Mouse (Mus musculus): ENCODE data around the gene Cpxm1. TPM values are rescaled to one million over a fixed set of nuclear protein-coding genes. Genes with fewer than 3 reads are reported as not detected.
"Not testable (repeated sequence)": the region's sequence is repeated elsewhere in the genome, so short reads cannot be mapped to it uniquely, and the experiment has no call there.

Gene Cpxm1
- polyA plus RNA-seq, 1 experiment from 2014 or later = 91.6 TPM

- peak overlapping the region; percentile 89 for H3K27ac ChIP-seq
- H3K4me1 ChIP-seq (replicated peaks) = peaks cover 27% of the 10 kb centered on the region
- H3K27me3 ChIP-seq = no peaks in the 10 kb centered on the region
- peaks cover 31% of the 10 kb centered on the region for H3K36me3 ChIP-seq
- no peaks in the 10 kb centered on the region for H3K9me3 ChIP-seq
- no peak for ATAC-seq (ENCODE audit: insufficient number of reproducible peaks, insufficient read depth, low FRiP score, low TSS enrichment, low read depth)
- H3K4me2 ChIP-seq = peak overlapping the region; percentile 82
- H3K4me3 ChIP-seq (replicated peaks) = peak overlapping the region; percentile 72
- peak overlapping the region; percentile 91 for H3K9ac ChIP-seq (replicated peaks)
- WGBS = 12% methylated on average over 14 of the region's 14 CpGs
Measured at GRCm38 (mm10) chr2:130398091-130398490, 717 bp upstream of the Cpxm1 start.

- ATAC-seq (ENCODE audit: insufficient number of reproducible peaks, insufficient read depth, low FRiP score, low TSS enrichment, low read depth) = no peak
- H3K9ac ChIP-seq (replicated peaks) = no peak overlapping the region
- H3K4me3 ChIP-seq (replicated peaks) = 0 out of 2 replicates have a peak overlapping the region, but pooled peaks have one; percentile 72
- H3K27me3 ChIP-seq = no peaks in the 10 kb centered on the region
- H3K4me2 ChIP-seq = 0 out of 2 replicates have a peak overlapping the region, but pooled peaks have one; percentile 82
- peaks cover 22% of the 10 kb centered on the region for H3K4me1 ChIP-seq (replicated peaks)
- no peak overlapping the region for H3K27ac ChIP-seq
- H3K9me3 ChIP-seq = no peaks in the 10 kb centered on the region
- WGBS = 90% methylated on average over 11 of the region's 11 CpGs
- peaks cover 53% of the 10 kb centered on the region for H3K36me3 ChIP-seq
Measured at GRCm38 (mm10) chr2:130395696-130396095, 1.7 kb downstream of the Cpxm1 start.

- Histone ChIP-seq H3K27ac (no peak overlapping the region), H3K4me1 (replicated peaks) (peaks cover 13% of the 10 kb centered on the region), H3K36me3 (peaks cover 65% of the 10 kb centered on the region), H3K4me3 (replicated peaks) (no peak overlapping the region), H3K27me3 (no peaks in the 10 kb centered on the region), H3K9me3 (no peaks in the 10 kb centered on the region), H3K9ac (replicated peaks) (no peak overlapping the region), H3K4me2 (no peak overlapping the region)
- no peak for ATAC-seq (ENCODE audit: insufficient number of reproducible peaks, insufficient read depth, low FRiP score, low TSS enrichment, low read depth)
- WGBS = 88% methylated on average over 3 of the region's 3 CpGs
Measured at GRCm38 (mm10) chr2:130392836-130393235, 4.5 kb downstream of the Cpxm1 start.

- 84% methylated on average over 11 of the region's 11 CpGs for WGBS
- no peak for ATAC-seq (ENCODE audit: insufficient number of reproducible peaks, insufficient read depth, low FRiP score, low TSS enrichment, low read depth)
- H3K4me2 ChIP-seq = no peak overlapping the region
- no peaks in the 10 kb centered on the region for H3K27me3 ChIP-seq
- H3K4me3 ChIP-seq (replicated peaks) = no peak overlapping the region
- H3K36me3 ChIP-seq = peaks cover 64% of the 10 kb centered on the region
- H3K9ac ChIP-seq (replicated peaks) = no peak overlapping the region
- no peak overlapping the region for H3K27ac ChIP-seq
- H3K9me3 ChIP-seq = no peaks in the 10 kb centered on the region
- H3K4me1 ChIP-seq (replicated peaks) = peaks cover 1% of the 10 kb centered on the region
Measured at GRCm38 (mm10) chr2:130390993-130391625, 6.3 kb downstream of the Cpxm1 start.

- Histone ChIP-seq H3K9me3 (0 out of 2 replicates have a peak, but pooled peaks cover 4% of the 10 kb centered on the region), H3K27me3 (no peaks in the 10 kb centered on the region), H3K4me1 (replicated peaks) (no peaks in the 10 kb centered on the region), H3K4me2 (no peak overlapping the region), H3K36me3 (peaks cover 41% of the 10 kb centered on the region), H3K27ac (no peak overlapping the region), H3K9ac (replicated peaks) (no peak overlapping the region), H3K4me3 (replicated peaks) (no peak overlapping the region)
- no peak for ATAC-seq (ENCODE audit: insufficient number of reproducible peaks, insufficient read depth, low FRiP score, low TSS enrichment, low read depth)
- 83% methylated on average over 2 of the region's 2 CpGs for WGBS
Measured at GRCm38 (mm10) chr2:130388796-130389195, 8.6 kb downstream of the Cpxm1 start.

GRCm38 (mm10) chr2:130386212-130386611 is 11.2 kb downstream of the Cpxm1 start:
- H3K4me3 ChIP-seq (replicated peaks) = no peak overlapping the region
- H3K27me3 ChIP-seq = no peaks in the 10 kb centered on the region
- H3K4me1 ChIP-seq (replicated peaks) = no peaks in the 10 kb centered on the region; the same call in 1 of the 2 replicates
- H3K36me3 ChIP-seq = peaks cover 16% of the 10 kb centered on the region
- ATAC-seq (ENCODE audit: insufficient number of reproducible peaks, insufficient read depth, low FRiP score, low TSS enrichment, low read depth) = no peak
- H3K27ac ChIP-seq = no peak overlapping the region
- no peak overlapping the region for H3K9ac ChIP-seq (replicated peaks)
- 62% methylated on average over 1 of the region's 1 CpGs for WGBS
- H3K9me3 ChIP-seq = 0 out of 2 replicates have a peak, but pooled peaks cover 4% of the 10 kb centered on the region
- no peak overlapping the region for H3K4me2 ChIP-seq

GRCm38 (mm10) chr2:130383895-130384294 is 13.5 kb downstream of the Cpxm1 start:
- 74% methylated on average over 6 of the region's 6 CpGs for WGBS
- no peak for ATAC-seq (ENCODE audit: insufficient number of reproducible peaks, insufficient read depth, low FRiP score, low TSS enrichment, low read depth)
- Histone ChIP-seq H3K27ac (no peak overlapping the region), H3K9me3 (0 out of 2 replicates have a peak, but pooled peaks cover 4% of the 10 kb centered on the region), H3K36me3 (0 out of 2 replicates have a peak, but pooled peaks cover under 1% of the 10 kb centered on the region), H3K9ac (replicated peaks) (no peak overlapping the region), H3K4me2 (no peak overlapping the region), H3K27me3 (no peaks in the 10 kb centered on the region), H3K4me3 (replicated peaks) (no peak overlapping the region), H3K4me1 (replicated peaks) (no peaks in the 10 kb centered on the region; the same call in 1 of the 2 replicates)

GRCm38 (mm10) chr2:130383205-130383604 is 14.2 kb downstream of the Cpxm1 start:
- 45% methylated on average over 3 of the region's 3 CpGs for WGBS
- Histone ChIP-seq H3K9ac (replicated peaks) (no peak overlapping the region), H3K4me1 (replicated peaks) (no peaks in the 10 kb centered on the region; the same call in 1 of the 2 replicates), H3K4me3 (replicated peaks) (no peak overlapping the region), H3K9me3 (0 out of 2 replicates have a peak, but pooled peaks cover 4% of the 10 kb centered on the region), H3K27me3 (no peaks in the 10 kb centered on the region), H3K27ac (no peak overlapping the region), H3K36me3 (no peaks in the 10 kb centered on the region), H3K4me2 (no peak overlapping the region)
- ATAC-seq (ENCODE audit: insufficient number of reproducible peaks, insufficient read depth, low FRiP score, low TSS enrichment, low read depth) = no peak

GRCm38 (mm10) chr2:130374951-130375350 is 22.4 kb downstream of the Cpxm1 start:
- no peaks in the 10 kb centered on the region for H3K4me1 ChIP-seq (replicated peaks)
- no peaks in the 10 kb centered on the region for H3K36me3 ChIP-seq
- WGBS = 81% methylated on average over 4 of the region's 4 CpGs
- H3K27ac ChIP-seq = no peak overlapping the region
- no peak overlapping the region for H3K4me2 ChIP-seq
- no peaks in the 10 kb centered on the region for H3K9me3 ChIP-seq
- ATAC-seq (ENCODE audit: insufficient number of reproducible peaks, insufficient read depth, low FRiP score, low TSS enrichment, low read depth) = no peak
- H3K27me3 ChIP-seq = peaks cover 4% of the 10 kb centered on the region; the same call in 1 of the 2 replicates
- H3K4me3 ChIP-seq (replicated peaks) = no peak overlapping the region
- no peak overlapping the region for H3K9ac ChIP-seq (replicated peaks)

GRCm38 (mm10) chr2:130373026-130373425 is 24.3 kb downstream of the Cpxm1 start:
- H3K27me3 ChIP-seq; ATAC-seq (ENCODE audit: insufficient number of reproducible peaks, insufficient read depth, low FRiP score, low TSS enrichment, low read depth); H3K27ac ChIP-seq; H3K9ac ChIP-seq (replicated peaks); H3K4me1 ChIP-seq (replicated peaks); H3K4me3 ChIP-seq (replicated peaks); H3K4me2 ChIP-seq; H3K36me3 ChIP-seq; H3K9me3 ChIP-seq: not testable (repeated sequence)
- 15% methylated on average over 1 of the region's 1 CpGs for WGBS

- 76% methylated on average over 4 of the region's 4 CpGs for WGBS
- H3K9me3 ChIP-seq = no peaks in the 10 kb centered on the region
- peaks cover 6% of the 10 kb centered on the region for H3K4me1 ChIP-seq (replicated peaks)
- peaks cover 52% of the 10 kb centered on the region for H3K27me3 ChIP-seq
- no peak for ATAC-seq (ENCODE audit: insufficient number of reproducible peaks, insufficient read depth, low FRiP score, low TSS enrichment, low read depth)
- no peak overlapping the region for H3K4me3 ChIP-seq (replicated peaks)
- H3K36me3 ChIP-seq = no peaks in the 10 kb centered on the region
- H3K27ac ChIP-seq = no peak overlapping the region
- no peak overlapping the region for H3K4me2 ChIP-seq
- no peak overlapping the region for H3K9ac ChIP-seq (replicated peaks)
Measured at GRCm38 (mm10) chr2:130367386-130367785, 30.0 kb downstream of the Cpxm1 start.
